Mouse (Mus musculus): ENCODE results near the gene Nfe2. TPM values are rescaled to one million over a fixed set of nuclear protein-coding genes. Genes with fewer than 3 reads are reported as not detected.

The Nfe2 gene
- under 1 TPM in 1 of 2 experiments, not detected in 1; 0.67 TPM for total RNA-seq (2021)
- long read RNA-seq, experiment 1, partial matches to known transcripts, result 0 of 1 reads
- long read RNA-seq, experiment 1, other reads (novel, unspliced or antisense), result 0 of 1 reads
- long read RNA-seq, experiment 2, partial matches to known transcripts, result 0 of 1 reads
- long read RNA-seq, experiment 2, other reads (novel, unspliced or antisense), result 0 of 1 reads

GRCm38 (mm10) chr15:103257790-103258728, at the start of gene Nfe2:
Gene Nfe2 (minus strand): TSS chr15:103258403.
- DNase-seq (ENCODE audit: low spot score in 2 of 2), result peak; percentile 49 to 56

GRCm38 (mm10) chr15:103307125-103307524, 48.9 kb upstream of the Nfe2 start:
- DNase-seq (ENCODE audit: low spot score in 2 of 2), result peak; percentile 89 to 94

- no peak for DNase-seq (ENCODE audit: low spot score in 2 of 2)
Observed at GRCm38 (mm10) chr15:103305792-103306645, 47.8 kb upstream of the Nfe2 start.

- DNase-seq (ENCODE audit: low spot score in 2 of 2), result peak; percentile 86 to 90
Observed at GRCm38 (mm10) chr15:103305070-103305678, 47.0 kb upstream of the Nfe2 start.

GRCm38 (mm10) chr15:103304616-103304969, 46.4 kb upstream of the Nfe2 start:
- no peak for DNase-seq (ENCODE audit: low spot score in 2 of 2)

GRCm38 (mm10) chr15:103303916-103304615, 45.9 kb upstream of the Nfe2 start:
- no peak for DNase-seq (ENCODE audit: low spot score in 2 of 2)

- DNase-seq (ENCODE audit: low spot score in 2 of 2), result no peak
Observed at GRCm38 (mm10) chr15:103302341-103303021, 44.3 kb upstream of the Nfe2 start.

- no peak for DNase-seq (ENCODE audit: low spot score in 2 of 2)
Observed at GRCm38 (mm10) chr15:103301547-103302340, 43.5 kb upstream of the Nfe2 start.

GRCm38 (mm10) chr15:103301046-103301445, 42.8 kb upstream of the Nfe2 start:
- DNase-seq (ENCODE audit: low spot score in 2 of 2), result no peak

- DNase-seq (ENCODE audit: low spot score in 2 of 2), result no peak
Observed at GRCm38 (mm10) chr15:103300560-103300959, 42.4 kb upstream of the Nfe2 start.

GRCm38 (mm10) chr15:103300067-103300471, 41.9 kb upstream of the Nfe2 start:
- no peak for DNase-seq (ENCODE audit: low spot score in 2 of 2)

GRCm38 (mm10) chr15:103299644-103300043, 41.4 kb upstream of the Nfe2 start:
- no peak for DNase-seq (ENCODE audit: low spot score in 2 of 2)

- DNase-seq (ENCODE audit: low spot score in 2 of 2), result no peak
Observed at GRCm38 (mm10) chr15:103298861-103299616, 40.8 kb upstream of the Nfe2 start.

- no peak for DNase-seq (ENCODE audit: low spot score in 2 of 2)
Observed at GRCm38 (mm10) chr15:103298026-103298425, 39.8 kb upstream of the Nfe2 start.

- no peak for DNase-seq (ENCODE audit: low spot score in 2 of 2)
Observed at GRCm38 (mm10) chr15:103297313-103297712, 39.1 kb upstream of the Nfe2 start.

- no peak for DNase-seq (ENCODE audit: low spot score in 2 of 2)
Observed at GRCm38 (mm10) chr15:103295851-103296250, 37.6 kb upstream of the Nfe2 start.

GRCm38 (mm10) chr15:103294649-103295048, 36.4 kb upstream of the Nfe2 start:
- no peak for DNase-seq (ENCODE audit: low spot score in 2 of 2)

- DNase-seq (ENCODE audit: low spot score in 2 of 2), result no peak
Observed at GRCm38 (mm10) chr15:103293375-103293774, 35.2 kb upstream of the Nfe2 start.
